Mouse (Mus musculus) spleen, adult 12 weeks (tissue): ENCODE results near the gene Hsf2bp.

Experiments
- DNase-seq: peaks from one replicate; pipeline ENCODE4 v3.0.0; 2022; ENCODE audit warnings: low spot score

Gene Hsf2bp

DNA sequence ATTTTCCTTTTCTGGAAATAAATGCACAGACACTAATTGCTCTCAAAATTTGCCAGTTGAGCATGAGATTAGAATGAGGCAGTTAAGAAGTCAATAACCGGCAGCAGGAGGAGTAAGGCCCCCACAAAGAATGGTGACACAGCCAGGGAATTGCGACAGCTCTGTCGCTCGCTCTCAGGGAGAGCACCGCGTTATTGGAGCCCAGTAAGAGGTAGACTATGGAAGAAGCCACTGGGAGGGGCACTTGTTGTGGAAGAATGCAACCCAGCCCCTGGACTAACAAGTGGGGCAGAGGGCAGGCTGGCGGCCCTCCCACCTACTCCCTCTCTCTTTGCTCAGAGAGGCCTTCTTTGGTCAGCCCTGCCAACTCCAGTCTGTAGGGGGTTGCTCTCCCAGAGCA is 4.5 kb downstream of the Hsf2bp start:
- DNase-seq: no peak

DNA sequence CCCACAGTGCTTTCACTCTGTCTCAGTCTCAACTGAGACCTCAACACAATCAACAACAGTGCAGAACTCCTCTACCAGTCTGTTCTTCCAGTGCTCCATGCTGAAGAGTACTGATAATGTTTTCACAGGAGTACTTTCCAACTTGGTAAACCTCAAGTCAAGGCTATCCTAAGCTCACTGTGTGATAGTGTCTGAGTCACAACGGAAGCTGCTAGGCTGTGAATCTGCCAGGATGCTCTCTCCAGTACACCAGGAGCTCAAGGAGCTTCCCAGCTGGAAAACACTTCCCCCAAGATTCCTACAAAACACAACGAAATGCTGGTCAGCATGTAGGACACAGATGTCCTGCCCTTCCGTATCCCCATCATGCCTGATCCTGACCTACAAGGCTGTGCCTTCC is 7.8 kb downstream of the Hsf2bp start:
- DNase-seq: no peak

DNA sequence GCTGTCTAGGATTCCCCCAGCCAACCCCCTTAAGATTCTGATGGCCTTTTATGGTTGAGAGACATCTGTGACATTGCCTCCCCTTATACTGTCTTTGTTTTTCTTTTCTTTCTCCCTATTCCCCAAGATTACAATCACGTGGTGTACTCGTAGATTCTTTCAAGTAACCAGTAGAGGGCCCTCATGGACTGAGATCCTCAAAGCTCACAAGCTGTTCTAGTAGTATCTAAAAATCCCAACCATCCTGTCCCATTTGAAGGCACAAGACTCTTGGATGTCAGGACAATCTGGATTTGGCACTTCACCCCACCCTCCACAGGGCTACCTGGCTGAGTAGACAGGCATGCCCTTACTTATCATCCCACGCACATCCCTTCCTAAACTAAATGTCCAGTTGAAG is 8.5 kb downstream of the Hsf2bp start:
- DNase-seq: no peak

DNA sequence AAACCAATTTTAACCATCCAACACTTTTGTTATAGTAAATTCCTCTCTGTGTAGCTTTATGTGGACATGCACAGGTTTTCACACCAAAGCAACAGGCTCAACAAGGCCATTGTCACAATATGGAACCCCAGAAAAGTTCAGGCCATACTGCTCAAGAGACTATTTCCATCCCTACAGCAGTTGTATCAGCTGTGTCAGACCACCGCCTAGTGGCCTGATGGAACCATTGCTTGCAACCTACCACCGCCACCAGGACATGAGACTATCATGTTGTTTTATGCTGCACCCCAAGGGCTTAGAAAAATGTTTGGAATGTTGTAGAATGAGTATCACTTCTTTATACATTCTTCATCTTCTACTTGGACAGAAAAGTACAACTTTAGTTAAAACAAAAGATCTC is 10.8 kb downstream of the Hsf2bp start:
- peak; percentile 14 for DNase-seq

- no peak for DNase-seq
Measured at GRCm38 (mm10) chr17:32024671-32025073, 11.5 kb downstream of the Hsf2bp start.

DNA sequence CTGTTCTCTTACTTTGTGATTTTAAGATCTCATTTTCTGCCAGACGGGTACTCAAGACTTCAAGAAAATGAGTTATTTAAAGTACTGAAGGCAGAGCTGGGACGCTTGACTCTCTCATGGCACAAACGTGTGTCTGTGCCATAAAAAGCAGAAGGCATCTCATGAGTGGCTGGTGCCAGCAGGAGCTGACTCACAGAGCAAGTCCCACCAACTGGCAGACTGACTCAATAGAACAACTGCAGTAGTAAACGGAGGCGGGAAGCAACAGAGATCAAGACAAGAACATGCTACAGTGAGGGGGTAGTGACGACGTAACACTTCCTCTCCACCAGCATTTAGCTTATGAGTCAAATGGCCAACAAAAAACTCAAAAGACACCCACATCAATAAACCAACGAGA is 13.1 kb downstream of the Hsf2bp start:
- no peak for DNase-seq

- no peak for DNase-seq
Measured at GRCm38 (mm10) chr17:32022551-32022950, 13.6 kb downstream of the Hsf2bp start.

DNA sequence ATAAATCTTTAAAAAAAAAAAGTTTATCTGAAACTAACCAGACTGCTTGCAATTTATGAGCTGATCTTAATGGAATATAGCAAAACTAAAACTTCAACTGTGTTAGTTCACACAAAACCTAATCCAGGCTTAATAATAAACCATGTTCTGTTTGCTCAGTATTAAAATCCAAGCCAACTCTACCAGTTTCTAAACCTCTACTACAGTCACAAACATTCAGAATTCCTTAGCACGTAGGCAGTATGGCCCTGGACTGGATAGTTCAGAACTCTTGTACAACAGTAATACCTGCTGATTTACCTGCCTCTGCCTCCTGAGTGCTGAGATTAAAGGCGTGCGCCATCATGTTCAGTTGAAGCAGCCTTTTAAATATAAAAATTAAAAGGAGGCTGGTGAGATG is 14.2 kb downstream of the Hsf2bp start:
- no peak for DNase-seq

DNA sequence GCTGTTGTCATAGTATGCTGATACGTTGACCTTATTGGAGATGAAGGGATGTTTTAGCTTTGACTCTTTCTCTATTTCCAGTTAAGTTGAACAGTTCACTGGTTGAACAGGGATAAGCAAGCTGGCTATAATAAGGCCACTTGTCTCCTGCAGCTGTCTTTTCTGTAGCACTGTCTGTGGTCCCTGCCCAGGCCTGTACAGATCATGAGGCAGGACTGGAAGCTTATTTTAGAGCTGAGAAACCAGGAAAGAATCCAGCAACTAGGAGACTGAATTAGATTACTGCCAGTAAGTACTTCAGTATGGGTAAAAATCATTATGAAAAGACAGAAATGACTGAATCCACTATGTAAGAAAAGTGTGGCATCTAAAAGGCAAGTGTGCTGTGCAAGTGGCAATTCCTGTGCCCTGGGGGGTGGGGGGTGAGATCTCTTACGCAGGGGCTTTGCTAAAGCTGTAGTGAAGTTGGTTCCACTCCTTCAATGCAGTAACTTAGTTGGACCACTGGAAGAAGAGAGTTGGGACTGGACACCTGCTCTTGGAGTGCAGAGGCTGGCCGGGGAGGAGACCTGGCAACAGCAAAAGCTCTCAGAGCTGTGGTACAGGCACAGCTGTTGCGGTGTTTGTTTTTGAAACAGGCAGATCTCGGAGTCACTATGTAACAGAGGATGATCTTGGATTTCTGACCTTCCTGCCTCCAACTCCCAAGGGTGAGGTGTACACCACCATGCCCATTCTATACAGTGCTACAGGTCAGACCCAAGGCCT is 17.8 kb downstream of the Hsf2bp start:
- DNase-seq: no peak

- DNase-seq: no peak
Measured at GRCm38 (mm10) chr17:32016481-32016880, 19.7 kb downstream of the Hsf2bp start.

- no peak for DNase-seq
Measured at GRCm38 (mm10) chr17:32013659-32014058, 22.5 kb downstream of the Hsf2bp start.

- no peak for DNase-seq
Measured at GRCm38 (mm10) chr17:32012254-32012653, 23.9 kb downstream of the Hsf2bp start.

- no peak for DNase-seq
Measured at GRCm38 (mm10) chr17:32011694-32012093, 24.5 kb downstream of the Hsf2bp start.

DNA sequence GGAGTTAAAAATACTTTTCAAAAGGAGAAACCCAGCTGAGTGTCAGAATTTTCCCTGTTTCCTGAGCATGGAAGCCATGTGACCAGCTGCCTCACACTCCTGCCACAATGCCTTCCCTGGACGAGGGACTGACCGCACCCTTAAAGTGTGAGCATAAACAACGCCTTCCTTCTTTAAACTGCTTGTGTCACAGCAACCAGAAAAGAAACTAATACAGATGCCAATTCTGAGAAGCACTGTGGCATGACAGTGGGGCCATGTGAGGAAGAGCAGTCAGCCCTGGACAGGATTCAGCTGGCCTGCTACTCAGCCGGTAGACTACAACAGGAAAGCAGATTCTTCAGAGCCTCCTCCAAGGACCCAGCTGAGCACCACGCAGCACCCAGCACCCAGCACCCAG is 29.3 kb downstream of the Hsf2bp start:
- no peak for DNase-seq

DNA sequence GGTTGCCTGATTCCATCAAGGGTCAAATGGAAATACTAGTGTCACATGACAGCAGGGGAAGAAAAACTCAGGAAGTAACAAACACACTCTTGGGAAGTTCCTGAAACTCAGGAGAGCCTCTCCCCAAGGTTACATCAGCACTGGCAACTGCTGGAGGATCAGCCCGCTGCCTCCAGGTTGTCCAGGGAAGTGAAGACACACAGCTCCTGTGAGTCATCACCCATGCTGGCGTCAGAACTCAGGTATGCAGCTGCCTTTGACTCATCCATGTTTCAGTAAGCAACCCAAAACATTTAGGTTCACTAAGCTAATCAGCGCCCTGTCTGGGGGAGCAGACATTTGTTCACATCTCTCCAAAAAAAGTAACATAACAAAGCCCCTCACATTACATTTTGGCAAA is 32.9 kb downstream of the Hsf2bp start:
- DNase-seq: no peak

- DNase-seq: no peak
Measured at GRCm38 (mm10) chr17:31998351-31998750, 37.8 kb downstream of the Hsf2bp start.

GRCm38 (mm10) chr17:31996331-31996730 is 39.8 kb downstream of the Hsf2bp start:
- no peak for DNase-seq

DNA sequence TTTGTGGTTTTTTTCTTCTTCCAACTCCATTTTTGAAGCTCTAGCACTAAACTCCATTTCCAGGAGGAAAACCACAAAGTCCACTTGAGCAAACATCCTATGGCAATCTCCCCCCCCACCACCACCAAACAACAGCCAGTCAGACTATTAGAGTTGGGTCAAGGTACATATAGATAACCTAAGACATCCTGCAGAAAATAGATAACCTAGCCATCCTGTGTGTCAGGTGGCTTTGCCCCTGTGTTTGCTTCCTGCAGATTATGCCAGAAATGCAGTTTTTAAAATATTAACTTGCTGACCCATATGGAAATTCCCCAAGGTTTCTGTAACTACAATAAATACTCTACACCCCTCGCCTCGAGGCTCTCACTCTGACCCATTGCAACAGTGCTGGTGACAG is 40.4 kb downstream of the Hsf2bp start:
- DNase-seq: no peak

DNA sequence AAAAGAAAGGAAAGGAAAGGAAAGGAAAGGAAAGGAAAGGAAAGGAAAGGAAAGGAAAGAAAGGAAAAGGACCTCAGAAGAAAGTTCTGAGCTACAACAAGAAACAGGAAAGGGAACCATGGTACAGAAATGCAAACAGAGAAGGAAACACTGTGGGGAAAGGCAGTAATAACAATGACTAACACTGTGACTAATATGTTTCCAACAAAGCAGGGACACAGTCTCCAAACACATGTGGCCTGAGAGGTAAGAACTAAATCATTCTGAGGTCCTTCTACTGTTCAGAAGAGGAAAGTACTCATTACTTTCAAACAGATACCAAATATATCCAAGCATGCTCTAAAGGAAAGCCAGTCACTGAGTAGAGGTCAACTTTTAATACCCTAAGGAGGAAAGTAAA is 42.0 kb downstream of the Hsf2bp start:
- DNase-seq: no peak

DNA sequence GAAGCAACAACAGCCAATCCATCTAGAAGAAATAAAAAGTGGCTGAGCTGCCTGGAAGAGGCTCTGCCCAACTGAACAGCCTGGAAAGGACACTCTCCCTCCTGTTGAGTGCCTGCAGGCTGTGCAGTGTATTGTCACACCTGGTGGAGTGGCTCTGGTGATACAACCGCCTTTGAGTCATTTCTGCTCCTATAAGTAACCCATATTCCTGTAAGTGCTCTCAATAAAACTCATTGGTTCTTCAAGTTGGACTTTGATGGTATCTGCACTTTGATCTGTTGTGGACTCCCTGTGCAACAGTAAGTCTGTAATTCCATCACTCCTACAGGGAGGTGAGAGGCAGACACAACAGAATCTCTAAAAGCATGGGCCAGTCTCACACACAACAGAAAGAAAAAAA is 42.8 kb downstream of the Hsf2bp start:
- DNase-seq: no peak

DNA sequence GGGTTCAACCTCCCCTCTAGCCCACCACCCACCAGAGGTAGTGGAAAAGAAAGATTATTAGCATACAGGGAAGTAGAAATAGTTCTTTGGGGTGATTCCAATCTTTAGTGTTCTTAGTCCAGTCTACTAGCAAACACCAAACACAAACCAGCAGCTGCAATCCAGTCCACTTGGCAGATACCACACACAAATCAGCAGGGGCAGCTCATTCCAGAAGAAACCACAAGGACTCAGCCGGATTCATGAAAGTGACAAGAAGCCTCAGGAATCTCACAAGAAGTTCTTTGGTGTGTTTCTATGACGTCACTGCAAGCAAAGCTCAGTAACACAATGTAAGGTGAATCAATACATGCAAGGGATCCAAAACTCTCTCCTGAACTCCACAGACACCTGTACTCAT is 44.1 kb downstream of the Hsf2bp start:
- no peak for DNase-seq

DNA sequence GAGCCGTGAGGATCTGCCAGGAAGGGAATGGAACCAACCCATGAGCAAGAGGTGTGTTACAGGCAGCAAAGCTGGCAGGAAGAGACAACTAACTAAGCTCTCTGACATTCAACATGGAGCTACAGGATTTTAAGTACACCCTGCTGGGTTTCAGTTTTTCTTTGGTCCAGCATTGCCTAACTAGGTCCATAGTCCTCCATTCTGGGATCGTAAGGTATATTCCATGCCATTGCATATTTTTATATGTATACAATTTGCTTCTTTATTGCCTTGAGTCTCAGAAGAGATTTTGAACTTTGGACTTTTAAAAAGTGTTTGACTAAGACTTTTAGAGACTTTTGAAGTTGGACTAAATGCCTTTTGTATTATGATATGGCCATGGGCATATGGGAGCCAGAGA is 47.1 kb downstream of the Hsf2bp start:
- DNase-seq: no peak

GRCm38 (mm10) chr17:31986915-31987314 is 49.2 kb downstream of the Hsf2bp start:
- DNase-seq: no peak

GRCm38 (mm10) chr17:31983491-31983890 is 52.7 kb downstream of the Hsf2bp start:
- DNase-seq: no peak
